Mouse (Mus musculus): ENCODE results near the gene Pskh1.

The Pskh1 gene

GRCm38 (mm10) chr8:105961101-105961500 lies 60.9 kb downstream of the Pskh1 start:
- DNase-seq = no peak

GRCm38 (mm10) chr8:105961536-105961935 lies 61.3 kb downstream of the Pskh1 start:
- DNase-seq = no peak

GRCm38 (mm10) chr8:105964506-105965265 lies 64.4 kb downstream of the Pskh1 start:
- DNase-seq = no peak

GRCm38 (mm10) chr8:105965266-105965904 lies 65.1 kb downstream of the Pskh1 start:
- DNase-seq = no peak

- no peak for DNase-seq
These were observed 65.7 kb downstream of the Pskh1 start, which contains the start of gene Slc12a4 for GRCm38 (mm10) chr8:105965905-105966341. Slc12a4 (minus strand) TSS chr8:105966097.

GRCm38 (mm10) chr8:105966692-105967311 lies 66.6 kb downstream of the Pskh1 start:
- DNase-seq = no peak

GRCm38 (mm10) chr8:105969367-105969766 lies 69.1 kb downstream of the Pskh1 start:
- no peak for DNase-seq

- DNase-seq = no peak
These were observed 70.9 kb downstream of the Pskh1 start for GRCm38 (mm10) chr8:105971019-105971720.

- no peak for DNase-seq
These were observed 75.1 kb downstream of the Pskh1 start for GRCm38 (mm10) chr8:105975363-105975762.

- DNase-seq = no peak
These were observed 79.1 kb downstream of the Pskh1 start, which contains the start of gene Dpep3 for GRCm38 (mm10) chr8:105979325-105979724. Dpep3 (minus strand) TSS chr8:105979429.

- DNase-seq = no peak
These were observed 80.9 kb downstream of the Pskh1 start for GRCm38 (mm10) chr8:105981146-105981545.

Data from cerebellum, adult 8-10 months (tissue).